Mouse (Mus musculus): ENCODE results near the gene Ttc27.

GRCm38 (mm10) chr17:74705480-74705879 lies 12.1 kb upstream of the Ttc27 start:
- TF ChIP-seq POLR2A (IDR thresholded peaks at IDR 0.05; ENCODE audit: insufficient read length, low read depth), result no peak
- TF ChIP-seq POLR2AphosphoS2 (IDR thresholded peaks at IDR 0.05; ENCODE audit: insufficient read length, low read depth), result no peak
- TF ChIP-seq MAX (IDR thresholded peaks at IDR 0.05; ENCODE audit: low read depth), result no peak
